Mouse (Mus musculus): ENCODE measurements around the gene Etnk2. TPM values are rescaled to one million over a fixed set of nuclear protein-coding genes. Genes with fewer than 3 reads are reported as not detected.
A peak's percentile ranks its signal among the peaks of the same experiment; 100 is the strongest.

Gene Etnk2
- polyA plus RNA-seq, 1 experiment from 2014 or later: 3.3 TPM

- peaks cover 4% of the 10 kb centered on the region; the same call in 1 of the 2 replicates for H3K27me3 ChIP-seq (replicated peaks; ENCODE audit: control insufficient read depth, insufficient read depth, low read length)
- H3K36me3 ChIP-seq (ENCODE audit: control insufficient read depth, insufficient read depth, low read length): no peaks in the 10 kb centered on the region
- no peak overlapping the region for H3K4me3 ChIP-seq (ENCODE audit: low read depth, low read length)
- H3K9ac ChIP-seq (ENCODE audit: low read depth, low read length): no peak overlapping the region
- ATAC-seq (ENCODE audit: low read depth) (no peak), DNase-seq (ENCODE audit: low spot score) (no peak)
- no peak overlapping the region for H3K27ac ChIP-seq (replicated peaks; ENCODE audit: low read depth, low read length)
- no peak overlapping the region for H3K4me2 ChIP-seq (ENCODE audit: low read depth, low read length)
- no peaks in the 10 kb centered on the region for H3K9me3 ChIP-seq (ENCODE audit: control insufficient read depth, low read length)
- peaks cover 12% of the 10 kb centered on the region for H3K4me1 ChIP-seq (ENCODE audit: control insufficient read depth, insufficient read depth, low read length)
- WGBS: 74% methylated on average over 4 of the region's 4 CpGs
Measured at GRCm38 (mm10) chr1:133370352-133370751, 7.0 kb downstream of the Etnk2 start.

DNA sequence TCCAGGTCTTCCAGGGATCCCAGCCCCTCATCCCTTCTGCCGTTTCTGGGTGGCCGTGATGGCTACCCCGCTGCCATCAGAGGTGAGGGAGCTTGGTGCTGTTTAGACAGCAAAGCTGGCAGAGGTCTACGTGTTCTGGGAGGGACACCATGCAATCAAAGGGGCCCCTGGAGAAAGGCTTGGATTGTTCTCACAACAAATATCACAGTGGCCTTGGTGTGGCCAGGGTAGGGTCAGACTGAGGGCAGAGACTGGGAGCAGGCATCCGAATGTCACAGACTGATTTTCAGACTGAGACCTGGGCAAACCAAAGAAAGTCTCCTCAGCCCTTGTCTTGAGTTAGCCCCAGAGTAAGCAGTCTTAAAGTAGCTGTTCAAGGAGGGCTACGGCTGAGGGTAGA, 8.1 kb downstream of the Etnk2 start:
- H3K27ac ChIP-seq (replicated peaks; ENCODE audit: low read depth, low read length): no peak overlapping the region
- 76% methylated on average over 6 of the region's 6 CpGs for WGBS
- no peak for DNase-seq (ENCODE audit: low spot score)
- no peak overlapping the region for H3K4me2 ChIP-seq (ENCODE audit: low read depth, low read length)
- no peak overlapping the region for H3K4me3 ChIP-seq (ENCODE audit: low read depth, low read length)
- H3K9me3 ChIP-seq (ENCODE audit: control insufficient read depth, low read length): no peaks in the 10 kb centered on the region
- H3K4me1 ChIP-seq (ENCODE audit: control insufficient read depth, insufficient read depth, low read length): peaks cover 12% of the 10 kb centered on the region
- no peaks in the 10 kb centered on the region for H3K36me3 ChIP-seq (ENCODE audit: control insufficient read depth, insufficient read depth, low read length)
- H3K27me3 ChIP-seq (replicated peaks; ENCODE audit: control insufficient read depth, insufficient read depth, low read length): no peaks in the 10 kb centered on the region
- no peak for ATAC-seq (ENCODE audit: low read depth)
- H3K9ac ChIP-seq (ENCODE audit: low read depth, low read length): no peak overlapping the region

GRCm38 (mm10) chr1:133372113-133372512, 8.7 kb downstream of the Etnk2 start:
- 62% methylated on average over 8 of the region's 8 CpGs for WGBS
- Histone ChIP-seq H3K9me3 (ENCODE audit: control insufficient read depth, low read length) (no peaks in the 10 kb centered on the region), H3K4me2 (ENCODE audit: low read depth, low read length) (no peak overlapping the region), H3K36me3 (ENCODE audit: control insufficient read depth, insufficient read depth, low read length) (no peaks in the 10 kb centered on the region), H3K27me3 (replicated peaks; ENCODE audit: control insufficient read depth, insufficient read depth, low read length) (no peaks in the 10 kb centered on the region), H3K4me1 (ENCODE audit: control insufficient read depth, insufficient read depth, low read length) (peaks cover 12% of the 10 kb centered on the region), H3K27ac (replicated peaks; ENCODE audit: low read depth, low read length) (no peak overlapping the region), H3K9ac (ENCODE audit: low read depth, low read length) (no peak overlapping the region), H3K4me3 (ENCODE audit: low read depth, low read length) (no peak overlapping the region)
- ATAC-seq (ENCODE audit: low read depth) (no peak), DNase-seq (ENCODE audit: low spot score) (no peak)

- H3K9ac ChIP-seq (ENCODE audit: low read depth, low read length): no peak overlapping the region
- no peaks in the 10 kb centered on the region for H3K9me3 ChIP-seq (ENCODE audit: control insufficient read depth, low read length)
- no peaks in the 10 kb centered on the region for H3K4me1 ChIP-seq (ENCODE audit: control insufficient read depth, insufficient read depth, low read length)
- WGBS: 69% methylated on average over 10 of the region's 10 CpGs
- no peaks in the 10 kb centered on the region for H3K27me3 ChIP-seq (replicated peaks; ENCODE audit: control insufficient read depth, insufficient read depth, low read length)
- no peak overlapping the region for H3K4me3 ChIP-seq (ENCODE audit: low read depth, low read length)
- DNase-seq (ENCODE audit: low spot score) (no peak), ATAC-seq (ENCODE audit: low read depth) (no peak)
- no peak overlapping the region for H3K4me2 ChIP-seq (ENCODE audit: low read depth, low read length)
- no peak overlapping the region for H3K27ac ChIP-seq (replicated peaks; ENCODE audit: low read depth, low read length)
- no peaks in the 10 kb centered on the region for H3K36me3 ChIP-seq (ENCODE audit: control insufficient read depth, insufficient read depth, low read length)
Measured at GRCm38 (mm10) chr1:133375696-133376346, 12.4 kb downstream of the Etnk2 start.

- no peak overlapping the region for H3K4me3 ChIP-seq (ENCODE audit: low read depth, low read length)
- 93% methylated on average over 5 of the region's 5 CpGs for WGBS
- H3K9ac ChIP-seq (ENCODE audit: low read depth, low read length): no peak overlapping the region
- H3K36me3 ChIP-seq (ENCODE audit: control insufficient read depth, insufficient read depth, low read length): no peaks in the 10 kb centered on the region
- no peaks in the 10 kb centered on the region for H3K4me1 ChIP-seq (ENCODE audit: control insufficient read depth, insufficient read depth, low read length)
- H3K4me2 ChIP-seq (ENCODE audit: low read depth, low read length): no peak overlapping the region
- H3K9me3 ChIP-seq (ENCODE audit: control insufficient read depth, low read length): no peaks in the 10 kb centered on the region
- ATAC-seq (ENCODE audit: low read depth) (no peak), DNase-seq (ENCODE audit: low spot score) (no peak)
- no peaks in the 10 kb centered on the region for H3K27me3 ChIP-seq (replicated peaks; ENCODE audit: control insufficient read depth, insufficient read depth, low read length)
- no peak overlapping the region for H3K27ac ChIP-seq (replicated peaks; ENCODE audit: low read depth, low read length)
Measured at GRCm38 (mm10) chr1:133377547-133377946, 14.2 kb downstream of the Etnk2 start.

- no peak overlapping the region for H3K4me2 ChIP-seq (ENCODE audit: low read depth, low read length)
- no peak overlapping the region for H3K4me3 ChIP-seq (ENCODE audit: low read depth, low read length)
- no peaks in the 10 kb centered on the region for H3K9me3 ChIP-seq (ENCODE audit: control insufficient read depth, low read length)
- no peak overlapping the region for H3K27ac ChIP-seq (replicated peaks; ENCODE audit: low read depth, low read length)
- no peak for ATAC-seq (ENCODE audit: low read depth)
- H3K9ac ChIP-seq (ENCODE audit: low read depth, low read length): no peak overlapping the region
- no peaks in the 10 kb centered on the region for H3K36me3 ChIP-seq (ENCODE audit: control insufficient read depth, insufficient read depth, low read length)
- H3K27me3 ChIP-seq (replicated peaks; ENCODE audit: control insufficient read depth, insufficient read depth, low read length): no peaks in the 10 kb centered on the region
- WGBS: 73% methylated on average over 8 of the region's 10 CpGs
- no peaks in the 10 kb centered on the region for H3K4me1 ChIP-seq (ENCODE audit: control insufficient read depth, insufficient read depth, low read length)
- no peak for DNase-seq (ENCODE audit: low spot score)
Measured at GRCm38 (mm10) chr1:133379254-133379985, 16.0 kb downstream of the Etnk2 start.

DNA sequence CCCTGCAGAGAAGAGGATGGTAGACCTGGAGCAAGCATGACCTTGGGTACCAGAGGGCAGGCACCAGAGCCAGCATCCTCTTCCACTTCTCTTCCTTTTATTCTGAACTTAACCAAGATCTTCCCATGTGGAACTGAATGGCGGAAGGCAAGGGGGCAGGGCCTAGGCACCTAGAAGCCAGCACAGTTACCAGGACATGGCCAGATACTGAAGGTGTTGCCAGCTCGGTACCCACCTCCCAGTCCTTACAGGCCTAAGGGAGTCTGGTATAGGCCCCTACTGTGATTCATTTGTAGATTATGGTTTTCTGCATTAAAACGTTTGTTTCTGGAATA, 16.6 kb downstream of the Etnk2 start:
- no peak overlapping the region for H3K4me2 ChIP-seq (ENCODE audit: low read depth, low read length)
- no peak overlapping the region for H3K4me3 ChIP-seq (ENCODE audit: low read depth, low read length)
- H3K4me1 ChIP-seq (ENCODE audit: control insufficient read depth, insufficient read depth, low read length): no peaks in the 10 kb centered on the region
- ATAC-seq (ENCODE audit: low read depth): no peak
- H3K9ac ChIP-seq (ENCODE audit: low read depth, low read length): no peak overlapping the region
- H3K36me3 ChIP-seq (ENCODE audit: control insufficient read depth, insufficient read depth, low read length): 0 out of 2 replicates have a peak, but pooled peaks cover 2% of the 10 kb centered on the region
- H3K9me3 ChIP-seq (ENCODE audit: control insufficient read depth, low read length): no peaks in the 10 kb centered on the region
- no peak overlapping the region for H3K27ac ChIP-seq (replicated peaks; ENCODE audit: low read depth, low read length)
- 61% methylated on average over 3 of the region's 3 CpGs for WGBS
- DNase-seq (ENCODE audit: low spot score): no peak
- H3K27me3 ChIP-seq (replicated peaks; ENCODE audit: control insufficient read depth, insufficient read depth, low read length): no peaks in the 10 kb centered on the region

- ATAC-seq (ENCODE audit: low read depth): no peak
- Histone ChIP-seq H3K36me3 (ENCODE audit: control insufficient read depth, insufficient read depth, low read length) (0 out of 2 replicates have a peak, but pooled peaks cover 5% of the 10 kb centered on the region), H3K27ac (replicated peaks; ENCODE audit: low read depth, low read length) (no peak overlapping the region), H3K4me3 (ENCODE audit: low read depth, low read length) (no peak overlapping the region), H3K4me2 (ENCODE audit: low read depth, low read length) (no peak overlapping the region), H3K9me3 (ENCODE audit: control insufficient read depth, low read length) (no peaks in the 10 kb centered on the region), H3K27me3 (replicated peaks; ENCODE audit: control insufficient read depth, insufficient read depth, low read length) (no peaks in the 10 kb centered on the region), H3K9ac (ENCODE audit: low read depth, low read length) (no peak overlapping the region), H3K4me1 (ENCODE audit: control insufficient read depth, insufficient read depth, low read length) (no peaks in the 10 kb centered on the region)
- 60% methylated on average over 14 of the region's 14 CpGs for WGBS
- DNase-seq (ENCODE audit: low spot score): peak; percentile 61
Measured at GRCm38 (mm10) chr1:133380347-133381065, 17.1 kb downstream of the Etnk2 start.

All from embryonic facial prominence, embryonic 14.5 days (tissue).